Mouse (Mus musculus) activated CD4-positive, CD25-positive, alpha-beta regulatory T cell, adult 4 months (primary cell): ENCODE results near the gene Atoh8. TPM values are rescaled to one million over a fixed set of nuclear protein-coding genes. Genes with fewer than 3 reads are reported as not detected.
A peak's percentile ranks its signal among the peaks of the same experiment; 100 is the strongest.

Source experiments
- ATAC-seq: one replicate; pipeline ENCODE4 v1.8.0; 2017
- polyA plus RNA-seq, 2 experiments: library from polyadenylated mRNA; unstranded; fragments of 100-300 nt; shearing (Covaris generic); gene quantifications; one replicate each; pipeline ENCODE4 v1.2.1; 2017

Atoh8 gene
- polyA plus RNA-seq, 2 experiments from 2014 or later: not detected

DNA sequence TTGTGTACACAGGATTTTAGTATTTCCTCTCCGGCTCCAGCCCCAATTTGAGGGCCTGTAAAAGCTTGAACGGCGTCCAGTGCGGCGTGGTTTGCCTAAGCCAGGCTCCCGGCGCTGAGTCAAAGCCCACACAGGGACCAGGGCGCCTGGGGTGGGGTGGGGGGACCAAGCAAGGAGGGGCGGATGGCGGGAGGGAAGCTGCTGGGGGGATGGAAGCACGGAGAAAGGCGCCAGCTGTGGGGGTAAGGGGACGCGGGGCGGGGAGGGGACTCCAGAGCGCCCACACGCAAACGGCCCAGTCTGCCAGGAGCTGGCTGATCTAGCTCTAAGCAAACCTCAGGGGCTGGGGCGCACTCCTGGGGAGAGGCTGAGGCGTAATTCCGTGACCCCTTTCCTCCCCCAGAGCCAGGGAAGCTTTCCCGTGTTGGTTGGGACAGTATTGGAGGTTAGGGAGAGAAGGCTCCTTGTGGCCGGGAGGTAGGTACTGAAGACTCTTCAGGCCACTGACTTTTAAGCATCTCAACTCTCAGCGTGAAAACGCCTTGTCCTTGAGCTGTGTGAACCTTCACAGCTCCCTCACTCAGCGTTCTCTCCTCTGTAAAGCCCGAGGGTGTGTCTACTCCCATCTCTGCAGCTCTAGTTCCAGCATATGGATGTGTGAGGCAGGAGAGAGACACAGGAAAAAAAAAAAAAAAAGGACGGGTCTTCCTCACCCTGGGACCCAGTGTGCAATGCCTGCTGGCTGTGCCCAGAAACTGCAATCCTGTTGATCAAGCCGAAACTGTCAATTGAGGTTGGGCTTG, 46.1 kb downstream of the Atoh8 start:
- no peak for ATAC-seq

DNA sequence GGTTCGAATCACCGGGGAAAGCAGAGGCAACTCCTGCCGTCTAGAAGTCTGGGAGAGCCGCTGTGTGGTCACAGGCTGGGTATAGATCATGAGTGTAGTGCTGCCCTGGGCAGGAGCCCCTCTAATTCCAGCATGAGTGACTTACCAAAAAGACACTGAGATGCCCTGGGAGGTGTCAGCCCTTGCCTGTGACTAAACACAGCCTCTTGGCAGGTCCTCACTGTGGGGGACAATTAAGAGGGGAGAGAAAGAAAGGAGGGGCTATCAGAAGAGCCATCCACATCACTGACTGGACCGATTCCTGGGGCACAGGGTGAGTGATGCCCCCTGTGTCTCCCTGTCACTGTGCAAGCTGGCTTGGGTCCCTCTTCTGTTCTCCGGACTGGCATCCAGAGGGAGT, 48.6 kb downstream of the Atoh8 start:
- no peak for ATAC-seq

DNA sequence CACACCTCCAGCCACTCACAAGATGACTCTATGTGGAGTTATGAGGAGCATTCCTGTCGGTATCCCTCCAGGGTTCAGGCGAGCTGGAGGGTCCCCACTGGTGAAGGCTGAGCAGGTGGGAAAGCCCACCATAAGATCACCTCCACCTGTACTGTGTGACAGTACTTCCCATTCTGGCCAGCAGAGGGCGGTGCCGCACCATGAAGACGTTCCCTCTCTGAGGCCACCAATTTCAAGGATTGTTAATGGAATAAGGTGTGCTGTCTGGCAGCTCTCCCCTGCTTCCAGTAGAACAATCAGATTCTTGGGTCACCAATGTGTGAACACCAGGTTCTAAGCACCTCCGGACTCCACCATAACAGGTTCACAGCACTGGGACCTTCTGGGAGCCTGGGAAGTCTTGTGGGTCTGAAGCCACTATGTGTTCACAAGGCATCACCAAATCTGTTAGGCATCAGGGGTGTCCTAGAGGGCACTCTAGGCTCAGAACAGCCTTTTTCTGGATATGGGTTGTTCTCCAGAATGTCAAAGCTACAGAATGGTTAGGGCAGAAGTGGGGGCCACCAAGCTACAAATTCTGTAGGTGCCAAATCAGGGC, 49.4 kb downstream of the Atoh8 start:
- ATAC-seq: no peak

DNA sequence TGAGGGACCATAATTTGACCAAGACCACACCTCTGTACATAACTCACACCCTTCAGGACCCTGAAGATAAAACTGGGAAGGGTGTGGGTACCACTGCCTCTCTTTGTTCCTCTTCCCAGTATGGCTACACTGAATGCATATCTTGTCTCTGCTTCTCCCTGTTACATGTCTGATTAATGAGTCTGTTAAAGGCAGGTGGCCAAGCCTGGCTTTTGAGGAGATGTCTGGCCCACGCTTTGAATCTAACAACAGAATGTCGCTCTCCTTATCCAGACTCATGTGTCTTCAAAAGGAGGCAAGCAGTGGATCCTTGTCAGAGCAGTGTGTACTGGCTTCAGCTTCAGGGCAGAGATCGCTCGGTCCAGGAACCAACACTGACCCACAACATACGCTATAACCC, 50.8 kb downstream of the Atoh8 start:
- ATAC-seq: no peak

DNA sequence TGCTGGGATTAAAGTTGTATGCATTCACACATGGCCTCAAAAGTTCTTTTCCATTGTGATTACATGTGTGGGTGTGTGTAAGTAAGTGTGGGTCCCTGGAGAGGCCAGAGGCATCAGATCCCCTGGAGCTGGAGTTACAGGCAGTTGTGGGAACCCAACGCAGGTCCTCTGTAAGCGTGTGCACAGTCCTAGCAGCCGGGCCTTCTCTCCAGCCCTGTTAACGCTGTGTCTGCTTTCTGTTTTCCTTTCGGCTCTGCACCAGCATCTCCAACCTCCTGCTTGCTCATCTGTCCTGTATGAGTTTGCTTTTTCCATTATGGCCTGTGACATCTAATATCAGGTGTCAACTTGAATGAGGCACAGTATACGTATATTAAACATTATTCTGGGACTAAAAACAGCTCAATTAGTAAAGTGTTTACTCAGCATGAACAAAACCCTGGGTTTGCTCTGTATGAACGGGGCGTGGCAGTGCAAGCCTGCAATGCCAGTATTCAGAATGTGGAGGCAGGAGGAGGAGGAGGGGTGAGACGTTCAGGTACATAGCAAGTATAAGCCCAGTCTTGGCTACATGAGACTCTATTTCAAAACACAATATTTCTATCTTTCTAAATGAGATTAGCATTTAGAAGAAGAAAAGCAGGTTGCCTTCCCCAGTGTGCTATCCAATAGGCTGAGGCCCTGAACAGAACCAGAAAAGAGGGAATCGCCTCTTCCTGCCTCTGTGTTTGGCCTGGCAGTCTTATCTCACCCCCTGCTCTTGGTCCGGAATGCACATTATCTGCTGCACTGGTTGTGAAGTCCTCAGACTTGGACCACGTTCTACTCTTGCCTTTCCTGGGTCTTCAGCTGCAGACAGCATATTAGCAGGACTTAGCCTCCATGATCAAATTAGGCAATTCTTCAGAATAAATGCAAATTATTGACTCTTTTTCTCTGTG, 55.5 kb downstream of the Atoh8 start:
- ATAC-seq: no peak

DNA sequence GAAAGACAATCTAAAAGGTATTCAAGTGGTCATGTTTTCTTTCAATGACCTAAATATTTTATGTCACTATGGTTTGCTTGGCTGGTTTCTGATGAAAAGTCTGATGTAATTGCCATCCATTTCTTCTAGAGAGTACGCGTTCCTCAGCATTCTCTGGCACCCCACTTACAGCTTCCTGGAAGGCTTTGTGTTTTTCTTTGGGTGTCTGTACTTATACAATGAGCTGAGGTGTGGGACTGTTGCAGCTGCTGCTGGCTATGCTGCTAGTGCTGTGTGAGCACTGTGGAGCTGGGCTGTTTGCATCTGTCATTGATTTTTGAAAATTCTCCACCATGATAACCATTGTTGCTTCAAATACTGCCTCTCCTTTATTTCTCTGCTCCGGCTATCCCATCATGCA, 56.4 kb downstream of the Atoh8 start:
- no peak for ATAC-seq

DNA sequence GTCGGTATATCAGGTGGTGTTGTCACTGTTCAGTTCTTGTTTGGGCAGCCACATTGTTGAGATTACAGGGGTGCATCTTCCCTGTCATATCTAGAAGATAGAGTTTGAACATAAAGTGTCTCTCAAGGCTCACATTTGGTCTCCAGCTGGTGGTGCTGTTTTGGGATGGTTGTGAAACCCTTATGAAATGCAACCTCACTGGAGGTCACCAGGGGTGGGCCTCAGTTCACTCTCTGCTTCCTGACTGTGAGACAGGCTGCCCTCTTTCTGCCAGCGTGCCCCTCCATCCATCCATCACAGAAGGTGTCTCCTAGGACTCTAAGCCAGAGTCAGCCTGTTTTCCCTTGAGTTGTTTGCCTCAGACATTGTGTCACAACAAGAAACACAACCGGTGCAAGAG, 58.0 kb downstream of the Atoh8 start:
- ATAC-seq: no peak

DNA sequence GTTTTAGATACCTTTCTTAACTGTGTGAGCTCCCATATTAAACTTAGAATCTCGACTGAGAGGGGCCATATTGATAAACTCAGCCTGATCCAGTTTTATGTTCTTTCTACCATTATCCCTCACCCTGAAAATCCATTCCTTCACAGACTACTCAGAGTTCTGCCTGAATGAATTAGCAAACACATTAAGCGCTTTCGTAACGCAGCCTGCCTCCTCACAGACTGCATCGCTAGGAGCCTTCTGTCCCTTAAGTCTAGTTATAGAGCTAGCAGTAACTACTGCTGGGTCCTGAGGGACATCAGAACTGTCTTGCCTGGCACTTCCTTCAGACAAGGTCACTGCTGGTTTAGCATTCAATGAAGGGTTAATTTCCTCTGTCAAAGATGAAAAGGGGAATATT, 59.4 kb downstream of the Atoh8 start:
- ATAC-seq: no peak

DNA sequence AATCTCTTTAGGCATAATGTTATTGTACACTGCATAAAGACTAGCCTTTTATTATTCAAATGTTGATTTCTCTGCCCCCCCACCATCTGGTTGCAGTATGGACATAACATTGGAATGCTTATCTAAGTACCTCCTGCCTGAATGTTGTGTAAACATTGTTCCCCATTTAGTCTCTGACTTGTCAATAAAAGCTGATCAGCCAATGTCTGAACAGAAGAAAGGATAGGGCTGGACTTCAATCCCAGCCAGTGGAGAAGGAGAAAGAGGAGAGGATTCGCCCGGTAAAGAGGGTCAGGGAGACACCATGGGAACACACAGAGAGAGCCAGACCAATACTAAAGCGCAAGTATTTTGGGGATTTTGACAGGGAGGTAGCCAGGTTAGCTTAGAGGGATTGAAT, 60.0 kb downstream of the Atoh8 start:
- no peak for ATAC-seq

DNA sequence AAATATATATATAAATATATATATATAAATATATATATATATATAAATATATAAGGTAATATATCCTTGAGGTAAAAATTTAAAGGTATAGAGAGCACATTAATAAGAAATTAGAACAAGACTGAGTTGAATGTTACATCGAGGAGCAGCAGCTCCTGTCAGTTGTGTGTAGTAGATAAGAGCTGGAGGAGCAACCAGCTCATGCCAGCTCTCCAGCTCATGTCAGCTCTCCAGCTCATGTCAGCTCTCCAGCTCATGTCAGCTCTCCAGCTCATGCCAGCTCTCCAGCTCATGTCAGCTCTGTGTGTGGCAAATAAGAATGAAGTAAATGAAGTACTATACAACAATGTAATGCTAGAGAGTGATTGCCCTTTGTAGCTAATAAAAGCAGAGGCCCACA, 62.0 kb downstream of the Atoh8 start:
- ATAC-seq: no peak

DNA sequence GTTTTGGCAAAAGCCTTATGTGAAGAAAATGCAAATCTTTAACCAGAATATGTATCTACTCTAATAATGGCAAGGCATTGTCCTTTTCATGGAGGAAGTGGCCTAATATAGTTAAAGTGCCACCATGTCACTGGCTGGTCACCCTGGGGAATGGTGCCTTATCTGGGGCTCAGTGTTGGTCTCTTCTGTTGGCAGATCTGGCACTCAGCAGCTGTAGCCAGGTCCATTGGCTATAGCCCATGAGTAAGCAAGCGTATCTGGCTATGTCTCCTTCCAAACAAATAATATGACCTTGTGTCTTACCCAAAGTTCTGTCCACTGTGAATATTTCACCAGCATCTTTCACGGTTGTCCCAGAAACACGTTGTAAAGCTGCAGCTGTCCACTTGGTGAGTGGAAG, 64.0 kb downstream of the Atoh8 start:
- no peak for ATAC-seq

DNA sequence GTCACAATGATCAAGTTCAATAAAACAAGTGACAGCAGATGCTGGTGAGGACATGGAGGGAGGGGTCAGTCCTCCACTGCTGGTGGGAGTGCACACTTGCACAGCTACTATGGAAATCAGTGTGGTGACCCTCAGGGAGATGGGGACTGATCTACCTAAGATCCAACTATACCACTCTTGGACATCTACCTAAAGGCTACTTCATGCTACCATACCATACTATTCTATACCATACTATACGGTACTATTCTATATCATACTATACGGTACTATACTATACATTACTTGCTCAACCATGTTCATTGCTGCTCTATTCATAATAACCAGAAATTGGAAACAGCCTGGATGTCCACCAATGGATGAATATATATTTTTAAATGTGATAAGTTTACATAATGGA, 69.5 kb downstream of the Atoh8 start:
- no peak for ATAC-seq

DNA sequence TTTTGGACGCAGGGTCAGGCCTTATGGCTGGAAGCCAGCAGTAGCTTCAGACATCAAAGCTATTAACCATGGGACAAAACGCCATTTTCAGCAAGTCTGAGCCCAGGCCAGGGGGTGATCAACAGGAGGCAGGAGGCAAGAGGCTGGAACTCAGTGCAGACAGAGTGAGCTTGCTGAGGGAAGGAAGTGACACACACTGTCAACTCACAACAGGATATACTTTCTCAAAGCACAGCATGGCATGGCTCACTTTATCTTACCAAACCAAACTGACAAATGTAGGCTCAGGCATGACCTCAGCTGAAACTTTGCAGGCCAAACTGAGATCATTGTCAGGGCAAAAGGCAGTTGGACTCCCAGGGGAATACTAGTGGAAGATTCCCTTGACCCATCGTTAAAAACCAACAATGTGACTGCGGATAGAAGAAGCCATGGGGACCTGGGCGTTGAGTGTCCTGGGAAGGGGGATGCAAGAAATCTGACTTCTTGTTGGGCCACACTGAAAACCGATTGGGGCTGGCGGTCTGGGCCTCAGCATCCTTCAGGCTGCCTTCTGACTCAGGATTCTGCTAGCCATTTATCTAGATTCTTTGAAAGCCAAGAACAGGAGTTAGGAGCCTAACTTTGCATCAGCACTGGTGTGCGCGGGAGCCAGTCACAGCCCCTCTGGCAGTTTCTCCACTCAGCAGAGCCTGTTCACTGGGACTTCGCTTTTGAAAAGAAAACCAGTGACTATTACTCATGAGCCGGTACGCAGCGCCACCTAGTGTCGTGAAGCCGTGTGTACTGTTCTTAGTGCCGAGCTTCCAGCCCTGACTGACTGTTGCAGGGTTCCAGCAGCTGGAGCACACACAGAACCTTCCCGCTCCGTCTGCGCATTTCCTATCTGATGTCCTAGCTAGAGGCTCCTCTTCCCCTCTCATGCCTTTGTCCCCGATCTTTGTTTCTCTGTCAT, 70.8 kb downstream of the Atoh8 start:
- peak; percentile 92 for ATAC-seq

DNA sequence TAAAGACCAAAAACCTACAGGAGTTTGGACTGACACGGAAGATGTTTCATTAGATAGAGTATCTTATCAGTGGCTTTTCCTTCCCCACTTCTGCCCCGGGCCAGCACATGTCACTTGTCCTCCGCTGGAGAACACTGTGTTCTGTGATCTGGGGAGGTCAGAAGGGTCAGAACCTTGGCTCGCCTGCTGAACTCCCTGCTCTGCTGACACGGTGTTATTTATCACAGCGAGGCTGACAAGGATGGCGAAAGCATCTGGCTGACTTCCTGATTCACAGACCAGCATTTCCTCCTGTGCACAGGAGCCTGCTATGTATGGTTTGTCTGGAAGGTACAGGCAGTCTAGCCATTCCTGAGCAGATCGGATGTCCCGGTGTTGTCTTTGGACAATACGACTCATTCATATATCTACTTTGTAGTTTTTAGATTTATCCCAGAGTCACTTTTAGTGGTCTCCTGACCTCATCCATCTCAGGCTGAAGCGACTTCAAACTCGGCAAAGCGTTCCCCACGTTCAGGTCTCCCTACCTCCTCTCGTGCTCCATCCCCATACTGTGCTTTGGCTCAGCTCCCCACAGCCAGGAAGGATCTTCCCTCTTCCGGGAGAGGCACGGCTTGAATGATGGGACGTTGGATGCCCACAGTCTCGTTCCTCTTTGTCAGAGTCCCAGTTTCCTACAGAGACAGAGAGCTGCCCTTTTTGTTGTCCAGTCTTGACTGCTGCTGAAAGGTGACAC, 73.1 kb downstream of the Atoh8 start:
- no peak for ATAC-seq

DNA sequence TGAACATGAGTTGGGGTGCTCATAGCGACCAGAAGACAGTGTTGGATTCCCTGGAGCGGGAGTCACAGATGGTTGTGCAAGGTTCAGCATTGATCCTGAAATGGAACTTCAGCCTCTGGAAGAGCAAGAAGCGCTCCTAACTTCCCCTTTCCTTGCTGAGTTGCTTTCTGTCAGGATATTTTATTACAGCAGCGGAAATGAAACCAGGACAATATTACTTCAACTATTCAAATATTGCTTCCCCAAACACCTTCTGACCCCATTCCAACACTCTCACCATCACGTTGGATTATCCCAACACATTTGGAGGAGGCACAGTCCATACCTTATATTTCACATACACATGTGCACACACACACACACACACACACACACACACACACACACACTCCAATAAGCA, 73.6 kb downstream of the Atoh8 start:
- no peak for ATAC-seq

DNA sequence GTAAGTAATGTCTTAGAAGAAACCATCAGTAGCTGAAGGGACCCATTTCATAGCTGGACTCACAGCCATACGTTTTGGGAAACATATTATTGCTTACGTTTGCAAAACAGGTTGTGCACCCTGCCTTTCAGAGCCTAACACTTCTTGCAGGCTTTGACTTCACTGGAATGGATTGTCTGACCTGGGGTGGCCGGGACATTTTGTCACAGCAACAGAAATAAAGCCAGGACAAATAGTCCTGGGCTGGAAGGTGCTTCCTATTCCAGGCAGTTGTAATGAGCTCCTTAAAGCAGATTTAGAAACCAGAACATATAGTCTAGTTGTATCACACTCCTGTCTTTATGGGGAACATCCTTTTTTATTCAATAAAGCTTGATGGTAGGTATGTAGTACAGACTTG, 74.4 kb downstream of the Atoh8 start:
- ATAC-seq: no peak

DNA sequence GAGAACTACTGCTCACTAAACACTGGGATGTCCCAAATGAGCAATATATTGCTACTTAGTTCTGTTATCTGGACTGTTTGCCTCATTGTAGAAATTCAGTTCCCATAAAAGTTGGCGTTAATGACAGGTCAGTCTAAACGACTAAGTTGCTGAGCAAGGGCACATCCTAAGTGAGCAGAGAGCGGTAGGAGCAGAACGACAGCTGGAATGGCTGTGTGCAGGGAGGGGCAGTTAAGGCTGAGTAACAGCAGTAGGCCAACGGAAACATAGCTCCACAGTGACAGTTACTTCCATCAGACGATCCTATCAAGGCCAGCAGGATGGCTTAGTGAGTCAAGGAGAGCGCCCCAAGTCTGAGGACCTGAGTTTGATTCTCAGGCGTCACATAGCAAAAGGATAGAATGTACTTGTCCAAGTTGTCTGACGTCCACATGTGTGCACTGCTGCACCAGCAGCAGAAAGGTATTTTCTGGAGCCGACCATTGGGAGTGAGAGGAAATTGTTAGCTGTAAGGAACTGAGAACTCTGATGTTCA, 75.4 kb downstream of the Atoh8 start:
- ATAC-seq: no peak

DNA sequence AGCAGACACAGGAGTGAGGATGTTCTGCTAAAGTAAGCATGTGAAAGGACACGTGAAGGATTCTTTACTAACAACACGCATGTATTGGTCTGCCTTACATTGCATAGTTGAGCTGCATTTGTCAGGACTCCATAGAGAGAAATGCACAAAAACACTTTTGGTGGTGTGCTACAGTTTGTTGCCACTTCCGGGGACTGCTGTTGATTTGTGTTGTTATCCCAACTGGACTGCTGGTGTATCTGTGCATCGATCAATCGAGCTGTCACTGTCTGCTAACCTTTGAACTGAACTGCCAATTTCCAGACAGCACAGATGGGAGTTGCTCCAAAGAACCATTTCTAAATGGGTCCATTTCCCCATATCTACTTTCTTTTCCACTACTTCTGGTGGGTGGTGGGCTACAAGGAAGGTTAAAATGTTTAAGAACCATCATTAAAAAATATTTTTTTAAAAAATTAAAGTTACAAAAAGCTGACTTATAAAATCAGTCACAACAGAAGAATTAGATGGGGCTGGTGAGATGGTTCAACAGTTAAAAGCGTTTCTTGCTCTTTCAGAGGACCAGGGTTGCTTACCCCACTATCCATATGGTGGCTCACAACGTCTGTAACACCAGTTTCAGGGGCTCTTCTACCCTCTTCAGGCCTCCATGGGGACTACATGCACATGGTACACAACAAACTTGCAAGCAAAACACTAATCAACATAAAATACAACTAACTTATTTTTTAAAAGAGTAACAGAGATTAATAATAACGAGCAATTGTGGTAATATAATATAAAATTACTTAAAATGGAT, 76.2 kb downstream of the Atoh8 start:
- no peak for ATAC-seq
